Mouse (Mus musculus): ENCODE results near the gene Tspan6. TPM values are rescaled to one million over a fixed set of nuclear protein-coding genes. Genes with fewer than 3 reads are reported as not detected.

Gene Tspan6
- 202 and 204 TPM in 2 replicates for polyA plus RNA-seq (2016; fragmentation: Nextera tagmentation; extraction: Ambion mirVana)

GRCm38 (mm10) chrX:133898014-133898542 lies at the start of gene Tspan6:
Gene Tspan6, minus strand, starts transcription at chrX:133898429.
- peak within 1 kb of the TSS; percentile 60; the same call in 1 of the 2 replicates for H3K27ac ChIP-seq
- ATAC-seq (ENCODE audit: low FRiP score), result peak; percentile 96
- H3K36me3 ChIP-seq, result peaks cover 8% of the 10 kb centered on the region; the same call in 1 of the 2 replicates

GRCm38 (mm10) chrX:133947427-133947826 lies 49.2 kb upstream of the Tspan6 start:
- H3K9me3 ChIP-seq (replicated peaks), result no peaks in the 10 kb centered on the region
- H3K27me3 ChIP-seq, result peaks cover 8% of the 10 kb centered on the region
- ATAC-seq (ENCODE audit: low FRiP score), result no peak
- H3K9ac ChIP-seq, result no peak overlapping the region
- H3K36me3 ChIP-seq, result no peaks in the 10 kb centered on the region
- H3K27ac ChIP-seq, result no peak overlapping the region
- WGBS, result 45% methylated on average over 3 of the region's 3 CpGs
- no peaks in the 10 kb centered on the region for H3K4me1 ChIP-seq
- H3K4me2 ChIP-seq (replicated peaks), result no peak overlapping the region
- no peak overlapping the region for H3K4me3 ChIP-seq

More at GRCm38 (mm10) chrX:133898014-133898542, at the start of gene Tspan6:
- WGBS, result 21% methylated on average over 32 of the region's 33 CpGs
- H3K27me3 ChIP-seq, result no peaks in the 10 kb centered on the region
- H3K9ac ChIP-seq, result peak within 1 kb of the TSS; percentile 77
- H3K9me3 ChIP-seq (replicated peaks), result no peaks in the 10 kb centered on the region
- peak within 1 kb of the TSS; percentile 51 for H3K4me3 ChIP-seq
- peak within 1 kb of the TSS; percentile 50 for H3K4me2 ChIP-seq (replicated peaks)
- no peaks in the 10 kb centered on the region for H3K4me1 ChIP-seq

- WGBS, result 75% methylated on average over 1 of the region's 1 CpGs
- H3K27me3 ChIP-seq, result no peaks in the 10 kb centered on the region
- no peaks in the 10 kb centered on the region for H3K9me3 ChIP-seq (replicated peaks)
- H3K4me3 ChIP-seq, result no peak overlapping the region
- ATAC-seq (ENCODE audit: low FRiP score), result no peak
- no peaks in the 10 kb centered on the region for H3K36me3 ChIP-seq
- H3K4me1 ChIP-seq, result no peaks in the 10 kb centered on the region
- H3K4me2 ChIP-seq (replicated peaks), result no peak overlapping the region
- H3K27ac ChIP-seq, result no peak overlapping the region
- H3K9ac ChIP-seq, result no peak overlapping the region
Observed at GRCm38 (mm10) chrX:133939561-133939960, 41.3 kb upstream of the Tspan6 start.

- H3K9me3 ChIP-seq (replicated peaks), result no peaks in the 10 kb centered on the region
- H3K4me1 ChIP-seq, result no peaks in the 10 kb centered on the region
- no peak overlapping the region for H3K27ac ChIP-seq
- no peak overlapping the region for H3K9ac ChIP-seq
- H3K4me3 ChIP-seq, result no peak overlapping the region
- no peak for ATAC-seq (ENCODE audit: low FRiP score)
- H3K36me3 ChIP-seq, result no peaks in the 10 kb centered on the region
- WGBS, result 90% methylated on average over 4 of the region's 4 CpGs
- no peak overlapping the region for H3K4me2 ChIP-seq (replicated peaks)
- H3K27me3 ChIP-seq, result 0 out of 2 replicates have a peak, but pooled peaks cover 2% of the 10 kb centered on the region
Observed at GRCm38 (mm10) chrX:133936605-133937225, 38.5 kb upstream of the Tspan6 start.

GRCm38 (mm10) chrX:133931302-133932013 lies 33.2 kb upstream of the Tspan6 start:
- Histone ChIP-seq H3K9me3 (replicated peaks) (no peaks in the 10 kb centered on the region), H3K27me3 (0 out of 2 replicates have a peak, but pooled peaks cover 2% of the 10 kb centered on the region), H3K4me1 (no peaks in the 10 kb centered on the region), H3K27ac (no peak overlapping the region), H3K36me3 (no peaks in the 10 kb centered on the region), H3K4me3 (no peak overlapping the region), H3K9ac (no peak overlapping the region), H3K4me2 (replicated peaks) (no peak overlapping the region)
- 64% methylated on average over 12 of the region's 12 CpGs for WGBS
- no peak for ATAC-seq (ENCODE audit: low FRiP score)

- no peaks in the 10 kb centered on the region for H3K36me3 ChIP-seq
- no peak for ATAC-seq (ENCODE audit: low FRiP score)
- H3K27ac ChIP-seq, result no peak overlapping the region
- WGBS, result 81% methylated on average over 5 of the region's 5 CpGs
- no peak overlapping the region for H3K4me3 ChIP-seq
- H3K4me2 ChIP-seq (replicated peaks), result no peak overlapping the region
- no peaks in the 10 kb centered on the region for H3K27me3 ChIP-seq
- no peaks in the 10 kb centered on the region for H3K9me3 ChIP-seq (replicated peaks)
- no peak overlapping the region for H3K9ac ChIP-seq
- H3K4me1 ChIP-seq, result no peaks in the 10 kb centered on the region
Observed at GRCm38 (mm10) chrX:133926760-133927159, 28.5 kb upstream of the Tspan6 start.

- Histone ChIP-seq H3K9ac (no peak overlapping the region), H3K4me2 (replicated peaks) (no peak overlapping the region), H3K27me3 (no peaks in the 10 kb centered on the region), H3K36me3 (no peaks in the 10 kb centered on the region), H3K4me3 (no peak overlapping the region), H3K27ac (no peak overlapping the region), H3K4me1 (no peaks in the 10 kb centered on the region), H3K9me3 (replicated peaks) (no peaks in the 10 kb centered on the region)
- 73% methylated on average over 4 of the region's 4 CpGs for WGBS
- no peak for ATAC-seq (ENCODE audit: low FRiP score)
Observed at GRCm38 (mm10) chrX:133921187-133921586, 23.0 kb upstream of the Tspan6 start.

GRCm38 (mm10) chrX:133914219-133914618 lies 16.0 kb upstream of the Tspan6 start:
- no peak for ATAC-seq (ENCODE audit: low FRiP score)
- H3K9ac ChIP-seq, result no peak overlapping the region
- H3K27ac ChIP-seq, result no peak overlapping the region
- no peaks in the 10 kb centered on the region for H3K4me1 ChIP-seq
- 61% methylated on average over 7 of the region's 7 CpGs for WGBS
- H3K4me2 ChIP-seq (replicated peaks), result no peak overlapping the region
- no peak overlapping the region for H3K4me3 ChIP-seq
- H3K9me3 ChIP-seq (replicated peaks), result no peaks in the 10 kb centered on the region
- H3K36me3 ChIP-seq, result no peaks in the 10 kb centered on the region
- no peaks in the 10 kb centered on the region; the same call in 1 of the 2 replicates for H3K27me3 ChIP-seq

- WGBS, result 85% methylated on average over 3 of the region's 3 CpGs
- H3K4me1 ChIP-seq, result no peaks in the 10 kb centered on the region
Observed at GRCm38 (mm10) chrX:133913006-133913405, 14.8 kb upstream of the Tspan6 start.

GRCm38 (mm10) chrX:133911397-133912103 lies 13.3 kb upstream of the Tspan6 start:
- ATAC-seq (ENCODE audit: low FRiP score), result no peak
- Histone ChIP-seq H3K4me2 (replicated peaks) (no peak overlapping the region), H3K36me3 (no peaks in the 10 kb centered on the region), H3K27ac (no peak overlapping the region), H3K4me3 (no peak overlapping the region), H3K27me3 (no peaks in the 10 kb centered on the region; the same call in 1 of the 2 replicates), H3K4me1 (no peaks in the 10 kb centered on the region), H3K9me3 (replicated peaks) (no peaks in the 10 kb centered on the region), H3K9ac (no peak overlapping the region)
- 34% methylated on average over 10 of the region's 10 CpGs for WGBS

More at GRCm38 (mm10) chrX:133913006-133913405, 14.8 kb upstream of the Tspan6 start:
- Histone ChIP-seq H3K27me3 (no peaks in the 10 kb centered on the region; the same call in 1 of the 2 replicates), H3K9me3 (replicated peaks) (no peaks in the 10 kb centered on the region), H3K9ac (no peak overlapping the region), H3K36me3 (no peaks in the 10 kb centered on the region), H3K27ac (no peak overlapping the region), H3K4me2 (replicated peaks) (no peak overlapping the region), H3K4me3 (no peak overlapping the region)
- ATAC-seq (ENCODE audit: low FRiP score), result no peak

GRCm38 (mm10) chrX:133908261-133908660 lies 10.0 kb upstream of the Tspan6 start, which contains the start of gene Srpx2:
Gene Srpx2, plus strand, starts transcription at chrX:133908426.
- no peak within 1 kb of the TSS for H3K4me2 ChIP-seq (replicated peaks)
- H3K36me3 ChIP-seq, result no peaks in the 10 kb centered on the region
- H3K9ac ChIP-seq, result no peak within 1 kb of the TSS
- no peaks in the 10 kb centered on the region; the same call in 1 of the 2 replicates for H3K27me3 ChIP-seq
- H3K4me3 ChIP-seq, result no peak within 1 kb of the TSS
- H3K27ac ChIP-seq, result no peak within 1 kb of the TSS
- no peak for ATAC-seq (ENCODE audit: low FRiP score)
- H3K9me3 ChIP-seq (replicated peaks), result no peaks in the 10 kb centered on the region
- WGBS, result 48% methylated on average over 3 of the region's 3 CpGs
- no peaks in the 10 kb centered on the region for H3K4me1 ChIP-seq

- Histone ChIP-seq H3K27me3 (no peaks in the 10 kb centered on the region; the same call in 1 of the 2 replicates), H3K27ac (no peak overlapping the region), H3K9ac (no peak overlapping the region), H3K4me1 (no peaks in the 10 kb centered on the region), H3K36me3 (peaks cover 10% of the 10 kb centered on the region; the same call in 1 of the 2 replicates), H3K4me3 (no peak overlapping the region), H3K4me2 (replicated peaks) (no peak overlapping the region), H3K9me3 (replicated peaks) (no peaks in the 10 kb centered on the region)
- ATAC-seq (ENCODE audit: low FRiP score), result no peak
- 87% methylated on average over 5 of the region's 5 CpGs for WGBS
Observed at GRCm38 (mm10) chrX:133888111-133888510, 10.1 kb downstream of the Tspan6 start.

All from hindbrain, embryonic 12.5 days (tissue).